Mouse (Mus musculus) embryonic facial prominence, embryonic 13.5 days (tissue): ENCODE results near the gene Mfap2. TPM values are rescaled to one million over a fixed set of nuclear protein-coding genes. Genes with fewer than 3 reads are reported as not detected.

Source experiments
- ATAC-seq: fragments of 200-750 bp; cut with Nextera tagmentation; 2 replicates; pipeline ENCODE4 v1.8.0; 2017; ENCODE audit warnings: low read depth; ENCODE audit not compliant: insufficient number of reproducible peaks, insufficient read depth, low FRiP score, low TSS enrichment
- H3K27ac ChIP-seq: fragments of 300-500 bp; sonication (generic); 2 replicates; pipeline ENCODE4 v1.5.1; 2015; ENCODE audit warnings: moderate library complexity, mild to moderate bottlenecking, inconsistent platforms
- H3K27me3 ChIP-seq: fragments of 300-500 bp; sonication (generic); 2 replicates; pipeline ENCODE4 v1.6.1; 2015; ENCODE audit warnings: mild to moderate bottlenecking, inconsistent platforms
- H3K36me3 ChIP-seq: fragments of 300-500 bp; sonication (generic); 2 replicates; pipeline ENCODE4 v1.6.1; 2015; ENCODE audit warnings: mild to moderate bottlenecking, inconsistent platforms
- H3K4me1 ChIP-seq: fragments of 300-500 bp; sonication (generic); 2 replicates; pipeline ENCODE4 v1.6.1; 2015; ENCODE audit warnings: inconsistent platforms
- H3K4me2 ChIP-seq: fragments of 300-500 bp; sonication (generic); 2 replicates; pipeline ENCODE4 v1.6.1; 2015; ENCODE audit warnings: moderate library complexity, mild to moderate bottlenecking, inconsistent platforms
- H3K4me3 ChIP-seq: fragments of 300-500 bp; sonication (generic); 2 replicates; pipeline ENCODE4 v1.5.1; 2015; ENCODE audit warnings: mild to moderate bottlenecking, inconsistent platforms
- H3K9ac ChIP-seq: fragments of 300-500 bp; sonication (generic); 2 replicates; pipeline ENCODE4 v1.6.1; 2015; ENCODE audit warnings: mild to moderate bottlenecking, inconsistent platforms
- H3K9me3 ChIP-seq: fragments of 300-500 bp; sonication (generic); 2 replicates; pipeline ENCODE4 v1.6.1; 2016; ENCODE audit warnings: inconsistent platforms
- WGBS: fragments of 180-500 bp; shearing (Covaris S2); methylation state at CpG from one replicate; pipeline ENCODE4 v1.1.7; 2015; ENCODE audit warnings: mixed read lengths; 5-methylcytosine and 5-hydroxymethylcytosine counted together
- polyA plus RNA-seq: library from polyadenylated mRNA; unstranded; fragments of >200 nt; fragmentation: Nextera tagmentation; extraction: Ambion mirVana; gene quantifications from 2 replicates; pipeline ENCODE4 v1.2.1, GENCODE M21; 2015

The Mfap2 gene
- polyA plus RNA-seq, 1 experiment from 2014 or later: 792 TPM

GRCm38 (mm10) chr4:140975356-140975755 lies 34.9 kb upstream of the Mfap2 start:
- H3K27me3 ChIP-seq: no peaks in the 10 kb centered on the region
- no peak overlapping the region for H3K4me2 ChIP-seq
- ATAC-seq: no peak
- H3K9ac ChIP-seq: no peak overlapping the region
- H3K9me3 ChIP-seq: no peaks in the 10 kb centered on the region
- WGBS: 93% methylated on average over 7 of the region's 7 CpGs
- peaks cover 99% of the 10 kb centered on the region for H3K36me3 ChIP-seq
- no peak overlapping the region for H3K27ac ChIP-seq
- H3K4me1 ChIP-seq: no peaks in the 10 kb centered on the region
- H3K4me3 ChIP-seq: no peak overlapping the region

DNA sequence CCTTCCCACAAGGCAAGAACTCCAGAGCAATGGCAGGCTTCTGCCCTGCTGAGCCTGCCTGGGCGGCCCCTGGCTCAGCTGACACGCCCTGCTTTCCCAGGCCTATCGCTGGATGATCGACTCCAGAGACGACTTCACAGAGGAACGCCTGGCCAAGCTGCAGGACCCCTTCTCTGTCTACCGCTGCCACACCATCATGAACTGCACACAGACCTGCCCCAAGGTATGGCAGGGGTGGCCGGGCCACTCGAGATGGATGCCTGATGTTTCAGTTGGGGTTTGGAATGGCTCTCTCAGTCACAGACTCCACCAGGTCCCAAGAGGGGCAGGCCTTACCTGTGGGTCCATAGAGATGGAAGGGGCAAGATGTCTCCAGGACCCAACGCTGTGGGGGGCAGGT lies 32.9 kb upstream of the Mfap2 start:
- WGBS: 83% methylated on average over 10 of the region's 10 CpGs

GRCm38 (mm10) chr4:140977886-140978692 lies 32.1 kb upstream of the Mfap2 start:
- no peak for ATAC-seq
- WGBS: 89% methylated on average over 14 of the region's 14 CpGs
- Histone ChIP-seq H3K4me2 (no peak overlapping the region), H3K4me1 (peaks cover 3% of the 10 kb centered on the region), H3K4me3 (no peak overlapping the region), H3K9me3 (no peaks in the 10 kb centered on the region), H3K27me3 (no peaks in the 10 kb centered on the region), H3K27ac (no peak overlapping the region), H3K9ac (no peak overlapping the region), H3K36me3 (peaks cover 76% of the 10 kb centered on the region)

More for the DNA sequence above, 32.9 kb upstream of the Mfap2 start:
- no peaks in the 10 kb centered on the region for H3K4me1 ChIP-seq
- H3K27me3 ChIP-seq: no peaks in the 10 kb centered on the region
- no peak overlapping the region for H3K9ac ChIP-seq
- no peak for ATAC-seq
- no peak overlapping the region for H3K27ac ChIP-seq
- H3K9me3 ChIP-seq: no peaks in the 10 kb centered on the region
- no peak overlapping the region for H3K4me3 ChIP-seq
- H3K4me2 ChIP-seq: no peak overlapping the region
- H3K36me3 ChIP-seq: peaks cover 84% of the 10 kb centered on the region

DNA sequence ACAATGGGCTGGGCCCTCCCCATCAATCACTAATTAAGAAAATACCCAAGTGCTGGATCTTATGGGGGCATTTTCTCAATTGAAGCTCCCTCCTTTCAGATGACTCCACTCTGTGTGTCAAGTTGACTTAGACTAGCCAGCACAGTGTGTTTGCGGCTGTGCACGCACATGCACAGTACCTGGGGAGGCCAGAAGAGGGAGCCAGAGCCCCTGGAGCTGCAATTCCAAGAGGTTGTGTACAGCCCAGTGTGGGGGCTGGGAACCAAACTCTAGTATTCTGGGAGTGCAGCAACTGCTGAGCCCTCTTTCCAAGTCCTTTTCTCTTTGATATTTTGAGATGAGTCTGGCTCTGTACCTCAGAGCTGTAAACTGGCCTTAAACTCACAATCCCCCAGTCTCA lies 28.6 kb upstream of the Mfap2 start:
- no peaks in the 10 kb centered on the region for H3K9me3 ChIP-seq
- peaks cover 15% of the 10 kb centered on the region for H3K4me1 ChIP-seq
- no peaks in the 10 kb centered on the region for H3K27me3 ChIP-seq
- H3K9ac ChIP-seq: no peak overlapping the region
- no peak overlapping the region for H3K4me3 ChIP-seq
- no peak overlapping the region for H3K4me2 ChIP-seq
- no peak overlapping the region for H3K27ac ChIP-seq
- H3K36me3 ChIP-seq: peaks cover 41% of the 10 kb centered on the region
- whole genome bisulfite sequencing: 97% methylated on average over 2 of the region's 2 CpGs
- ATAC-seq: no peak

DNA sequence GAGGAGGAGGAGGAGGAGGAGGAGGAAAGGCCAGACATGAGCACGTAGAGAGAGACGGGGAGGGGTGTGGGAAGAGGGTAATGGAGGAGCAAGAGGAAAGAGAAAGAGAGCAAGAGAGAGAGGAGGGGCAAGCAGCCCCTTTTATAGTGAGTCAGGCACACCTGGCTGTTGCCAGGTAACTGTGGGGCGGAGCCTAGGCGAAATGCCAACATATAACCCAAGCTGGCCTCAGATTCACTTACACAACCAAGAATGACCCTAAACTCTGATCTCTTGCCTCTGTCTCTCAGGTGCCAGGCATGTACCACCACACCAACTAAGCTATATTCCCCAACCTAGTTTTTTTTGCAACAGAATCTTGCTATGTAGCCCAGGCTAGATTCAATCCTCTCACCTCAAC lies 27.4 kb upstream of the Mfap2 start:
- Histone ChIP-seq H3K9me3 (no peaks in the 10 kb centered on the region), H3K9ac (0 out of 2 replicates have a peak overlapping the region, but pooled peaks have one; percentile 49), H3K4me3 (no peak overlapping the region), H3K36me3 (peaks cover 29% of the 10 kb centered on the region), H3K4me2 (no peak overlapping the region), H3K27me3 (no peaks in the 10 kb centered on the region), H3K27ac (peak overlapping the region; percentile 81), H3K4me1 (peaks cover 22% of the 10 kb centered on the region)
- ATAC-seq: no peak
- WGBS: 53% methylated on average over 4 of the region's 4 CpGs

DNA sequence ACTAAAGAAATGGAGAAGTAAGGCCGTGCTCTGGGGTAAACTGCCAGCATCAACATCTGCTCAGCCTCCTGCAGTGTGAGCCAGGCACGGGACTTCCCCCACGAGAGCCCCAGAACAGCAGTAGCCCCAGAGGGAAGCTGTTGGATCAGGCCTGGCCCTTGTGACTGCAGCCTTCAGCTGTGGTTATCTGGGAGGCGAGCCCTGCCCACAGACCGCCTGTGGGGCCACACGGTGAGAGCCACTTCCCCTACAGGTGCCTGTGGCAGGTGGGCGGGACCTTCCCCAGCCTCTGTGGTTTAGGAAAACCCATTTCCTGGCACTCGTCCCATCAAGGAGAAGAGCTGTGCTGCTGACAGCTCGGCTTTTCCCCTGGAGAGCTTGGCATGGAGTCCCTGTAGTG lies 26.8 kb upstream of the Mfap2 start:
- Histone ChIP-seq H3K9me3 (no peaks in the 10 kb centered on the region), H3K27me3 (no peaks in the 10 kb centered on the region), H3K4me2 (no peak overlapping the region), H3K4me1 (peaks cover 27% of the 10 kb centered on the region), H3K36me3 (peaks cover 23% of the 10 kb centered on the region), H3K9ac (peak overlapping the region; percentile 49), H3K4me3 (no peak overlapping the region), H3K27ac (peak overlapping the region; percentile 81)
- ATAC-seq: peak; percentile 60; the same call in 1 of the 2 replicates
- WGBS: 7% methylated on average over 9 of the region's 9 CpGs

GRCm38 (mm10) chr4:140984544-140984943 lies 25.7 kb upstream of the Mfap2 start:
- no peak for ATAC-seq
- Histone ChIP-seq H3K27me3 (no peaks in the 10 kb centered on the region), H3K9ac (no peak overlapping the region), H3K9me3 (no peaks in the 10 kb centered on the region), H3K4me2 (no peak overlapping the region), H3K36me3 (peaks cover 12% of the 10 kb centered on the region), H3K27ac (no peak overlapping the region), H3K4me3 (no peak overlapping the region), H3K4me1 (peaks cover 36% of the 10 kb centered on the region)
- WGBS: 76% methylated on average over 6 of the region's 6 CpGs

DNA sequence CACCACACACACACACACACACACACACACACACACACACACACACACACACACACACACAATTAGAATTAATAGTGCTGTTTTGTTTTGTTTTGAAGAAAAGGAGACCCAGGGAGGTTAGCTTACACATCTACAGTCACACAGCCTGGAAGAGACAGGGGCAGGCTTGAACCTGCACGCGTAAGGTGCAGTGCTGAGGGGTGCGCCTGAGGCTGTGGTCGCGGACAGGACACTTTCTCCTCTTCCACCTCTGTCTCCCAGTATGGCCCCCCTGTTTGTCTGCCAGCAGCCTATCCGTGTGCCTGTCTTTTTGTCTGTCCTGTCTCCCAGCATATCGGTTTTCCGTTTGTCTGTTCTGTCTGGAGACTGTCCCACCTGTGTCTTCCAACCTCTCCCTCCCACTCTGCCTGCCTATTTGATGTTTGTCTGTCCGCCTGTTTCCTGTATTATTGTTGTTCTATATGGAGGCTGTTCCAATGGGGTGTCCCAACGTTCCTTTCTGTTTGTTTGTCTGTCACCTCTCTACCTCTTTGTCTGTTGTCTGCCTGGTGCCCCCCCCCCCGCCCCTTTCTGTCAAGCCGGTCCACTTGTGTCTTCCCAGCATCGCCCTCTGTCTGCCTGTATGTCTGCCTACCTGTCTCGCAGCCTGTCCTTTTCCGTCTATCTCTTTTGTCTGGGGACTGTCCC lies 24.1 kb upstream of the Mfap2 start:
- H3K4me3 ChIP-seq: peak overlapping the region; percentile 89
- H3K9me3 ChIP-seq: no peaks in the 10 kb centered on the region
- no peaks in the 10 kb centered on the region for H3K36me3 ChIP-seq
- H3K27ac ChIP-seq: no peak overlapping the region
- H3K27me3 ChIP-seq: no peaks in the 10 kb centered on the region
- H3K4me1 ChIP-seq: peaks cover 36% of the 10 kb centered on the region
- no peak for ATAC-seq
- H3K4me2 ChIP-seq: peak overlapping the region; percentile 89
- peak overlapping the region; percentile 89 for H3K9ac ChIP-seq
- WGBS: 24% methylated on average over 15 of the region's 15 CpGs

- H3K27ac ChIP-seq: peak within 1 kb of the TSS; percentile 33; the same call in 1 of the 2 replicates
- peaks cover 36% of the 10 kb centered on the region for H3K4me1 ChIP-seq
- 0 out of 2 replicates have a peak, but pooled peaks cover 2% of the 10 kb centered on the region for H3K36me3 ChIP-seq
- H3K27me3 ChIP-seq: no peaks in the 10 kb centered on the region
- ATAC-seq: peak; percentile 50; the same call in 1 of the 2 replicates
- H3K4me3 ChIP-seq: peak within 1 kb of the TSS; percentile 89
- peak within 1 kb of the TSS; percentile 89 for H3K9ac ChIP-seq
- no peaks in the 10 kb centered on the region for H3K9me3 ChIP-seq
- under 1% methylated on average over 54 of the region's 58 CpGs for WGBS
- peak within 1 kb of the TSS; percentile 89 for H3K4me2 ChIP-seq
These were observed 23.4 kb upstream of the Mfap2 start, which contains the start of gene Atp13a2 for GRCm38 (mm10) chr4:140986711-140987395. Atp13a2 (plus strand) TSS chr4:140986873.

GRCm38 (mm10) chr4:140987476-140987875 lies 22.7 kb upstream of the Mfap2 start:
- H3K9ac ChIP-seq: peak overlapping the region; percentile 89
- ATAC-seq: no peak
- H3K4me1 ChIP-seq: peaks cover 36% of the 10 kb centered on the region
- H3K27ac ChIP-seq: no peak overlapping the region
- peak overlapping the region; percentile 89 for H3K4me2 ChIP-seq
- peaks cover 9% of the 10 kb centered on the region for H3K36me3 ChIP-seq
- 27% methylated on average over 7 of the region's 7 CpGs for WGBS
- no peaks in the 10 kb centered on the region for H3K27me3 ChIP-seq
- H3K9me3 ChIP-seq: no peaks in the 10 kb centered on the region
- peak overlapping the region; percentile 89 for H3K4me3 ChIP-seq

DNA sequence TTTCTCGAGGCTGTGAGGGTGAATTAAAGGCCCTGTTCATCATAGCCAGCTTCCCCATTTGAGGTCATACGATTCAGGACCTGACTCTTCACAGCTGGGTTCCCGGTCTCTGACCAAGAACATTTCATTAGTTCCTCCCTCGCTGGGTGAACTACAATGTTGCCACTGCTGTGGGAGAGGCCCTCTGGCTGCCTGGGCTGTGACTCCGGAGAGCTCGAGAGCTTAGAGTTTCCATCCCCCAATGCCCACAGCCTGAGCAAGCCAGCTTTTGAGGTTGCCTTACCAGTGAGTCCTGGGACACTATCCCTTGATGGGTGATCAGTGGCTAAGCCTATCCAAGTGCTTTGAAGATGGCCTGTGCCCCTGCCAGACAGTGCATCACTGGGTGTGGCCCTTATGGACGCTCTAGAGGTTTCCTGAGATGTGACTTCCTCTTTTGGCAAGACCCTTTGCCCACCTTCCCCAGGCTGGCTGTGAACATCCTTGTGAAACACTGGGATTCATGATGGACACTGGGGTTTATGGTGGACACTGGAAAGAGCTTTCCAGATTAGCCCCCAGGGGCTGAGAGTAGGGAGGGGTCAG lies 21.4 kb upstream of the Mfap2 start:
- 65% methylated on average over 7 of the region's 7 CpGs for WGBS
- Histone ChIP-seq H3K9ac (no peak overlapping the region), H3K4me2 (no peak overlapping the region), H3K9me3 (no peaks in the 10 kb centered on the region), H3K36me3 (peaks cover 20% of the 10 kb centered on the region), H3K4me1 (peaks cover 26% of the 10 kb centered on the region), H3K4me3 (no peak overlapping the region), H3K27me3 (no peaks in the 10 kb centered on the region), H3K27ac (no peak overlapping the region)
- ATAC-seq: no peak
